Mouse (Mus musculus) stomach, embryonic 16.5 days (tissue): ENCODE measurements at regions not wholly inside any gene's neighbourhood (a gene's known extent, or its start where the extent isn't known, plus 50 kb on each side); places are given as distances from the start of the nearest gene placed in this dataset.

ENCODE experiments used
- ATAC-seq: fragments of 200-750 bp; cut with Nextera tagmentation; 2 replicates; pipeline ENCODE4 v1.8.0; 2017; ENCODE audit warnings: moderate number of reproducible peaks, moderate TSS enrichment; ENCODE audit not compliant: insufficient read depth, low FRiP score
- H3K27ac ChIP-seq: fragments of 300-500 bp; sonication (generic); 2 replicates; pipeline ENCODE4 v1.5.1; 2014; ENCODE audit warnings: low read length
- H3K27me3 ChIP-seq: fragments of 300-500 bp; sonication (generic); 2 replicates; pipeline ENCODE4 v1.6.1; 2014; ENCODE audit warnings: low read length, control low read depth, mixed read lengths; ENCODE audit not compliant: control insufficient read depth, insufficient read depth
- H3K36me3 ChIP-seq: fragments of 300-500 bp; sonication (generic); 2 replicates; pipeline ENCODE4 v1.6.1; 2014; ENCODE audit warnings: low read length; ENCODE audit not compliant: control insufficient read depth, insufficient read depth
- H3K4me1 ChIP-seq: fragments of 300-500 bp; sonication (generic); 2 replicates; pipeline ENCODE4 v1.6.1; 2014; ENCODE audit warnings: low read length, control low read depth, mixed read lengths; ENCODE audit not compliant: control insufficient read depth, insufficient read depth
- H3K4me2 ChIP-seq: fragments of 300-500 bp; sonication (generic); 2 replicates; pipeline ENCODE4 v1.6.1; 2014; ENCODE audit warnings: low read depth, low read length, mixed read lengths
- H3K4me3 ChIP-seq: fragments of 300-500 bp; sonication (generic); replicated peaks from 2 replicates; pipeline ENCODE4 v1.5.1; 2014; ENCODE audit warnings: mild to moderate bottlenecking, low read length
- H3K9ac ChIP-seq: fragments of 300-500 bp; sonication (generic); 2 replicates; pipeline ENCODE4 v1.6.1; 2014; ENCODE audit warnings: low read length
- H3K9me3 ChIP-seq: fragments of 300-500 bp; sonication (generic); replicated peaks from 2 replicates; pipeline ENCODE4 v1.6.1; 2016; ENCODE audit warnings: low read length, control low read depth; ENCODE audit not compliant: control insufficient read depth
- WGBS: fragments of 180-500 bp; shearing (Covaris S2); extraction: QIAGEN DNeasy Blood & Tissue Kit; methylation state at CpG from one replicate; pipeline ENCODE4 v1.1.7; 2014; 5-methylcytosine and 5-hydroxymethylcytosine counted together

- ATAC-seq, result no peak
- Histone ChIP-seq H3K4me3 (no peak overlapping the region), H3K4me1 (no peaks in the 10 kb centered on the region), H3K9me3 (no peaks in the 10 kb centered on the region), H3K9ac (no peak overlapping the region), H3K36me3 (no peaks in the 10 kb centered on the region), H3K27ac (no peak overlapping the region), H3K4me2 (no peak overlapping the region), H3K27me3 (no peaks in the 10 kb centered on the region)
- WGBS, result 55% methylated on average over 5 of the region's 5 CpGs
Observed at GRCm38 (mm10) chr6:143438272-143438591, 271.2 kb downstream of the Etnk1 start.

DNA sequence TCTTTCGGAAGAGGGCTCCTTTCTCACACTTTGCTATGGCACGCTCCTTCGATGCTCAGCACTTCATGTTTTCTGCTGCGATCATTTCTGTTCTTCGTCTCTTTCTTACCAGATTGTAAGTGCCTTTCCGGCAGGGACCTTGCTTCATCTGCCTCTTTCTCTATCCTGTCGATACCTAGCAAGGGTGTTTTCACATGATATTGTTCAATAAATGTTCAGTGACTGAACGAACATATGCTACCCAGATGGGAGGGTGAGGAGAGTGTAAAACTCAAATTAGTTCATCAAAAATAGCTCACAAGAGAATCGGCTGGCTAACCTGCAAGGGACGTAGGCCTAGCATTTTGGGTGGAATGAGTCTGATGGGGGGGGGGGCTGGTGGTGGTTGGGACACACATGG lies 272.5 kb downstream of the Etnk1 start:
- Histone ChIP-seq H3K4me3 (no peak overlapping the region), H3K4me2 (no peak overlapping the region), H3K27ac (no peak overlapping the region), H3K9ac (no peak overlapping the region), H3K9me3 (no peaks in the 10 kb centered on the region), H3K27me3 (no peaks in the 10 kb centered on the region), H3K4me1 (no peaks in the 10 kb centered on the region), H3K36me3 (no peaks in the 10 kb centered on the region)
- WGBS, result 92% methylated on average over 10 of the region's 10 CpGs
- no peak for ATAC-seq

- Histone ChIP-seq H3K27me3 (no peaks in the 10 kb centered on the region), H3K4me3 (no peak overlapping the region), H3K27ac (no peak overlapping the region), H3K4me2 (no peak overlapping the region), H3K9me3 (no peaks in the 10 kb centered on the region), H3K4me1 (no peaks in the 10 kb centered on the region), H3K36me3 (no peaks in the 10 kb centered on the region), H3K9ac (no peak overlapping the region)
- no peak for ATAC-seq
- 78% methylated on average over 15 of the region's 15 CpGs for WGBS
Observed at GRCm38 (mm10) chr6:143440237-143440950, 273.4 kb downstream of the Etnk1 start.

- WGBS, result 75% methylated on average over 8 of the region's 8 CpGs
- Histone ChIP-seq H3K27me3 (no peaks in the 10 kb centered on the region), H3K4me1 (no peaks in the 10 kb centered on the region), H3K4me2 (no peak overlapping the region), H3K4me3 (no peak overlapping the region), H3K36me3 (no peaks in the 10 kb centered on the region), H3K9ac (no peak overlapping the region), H3K27ac (no peak overlapping the region), H3K9me3 (no peaks in the 10 kb centered on the region)
- ATAC-seq, result no peak
Observed at GRCm38 (mm10) chr6:143442361-143442760, 275.3 kb downstream of the Etnk1 start.

- H3K9ac ChIP-seq, result no peak overlapping the region
- H3K27me3 ChIP-seq, result no peaks in the 10 kb centered on the region
- no peak for ATAC-seq
- H3K4me3 ChIP-seq, result no peak overlapping the region
- H3K9me3 ChIP-seq, result no peaks in the 10 kb centered on the region
- H3K27ac ChIP-seq, result no peak overlapping the region
- H3K36me3 ChIP-seq, result no peaks in the 10 kb centered on the region
- no peaks in the 10 kb centered on the region for H3K4me1 ChIP-seq
- WGBS, result 90% methylated on average over 6 of the region's 6 CpGs
- H3K4me2 ChIP-seq, result no peak overlapping the region
Observed at GRCm38 (mm10) chr6:143443446-143443845, 276.4 kb downstream of the Etnk1 start.

- Histone ChIP-seq H3K36me3 (no peaks in the 10 kb centered on the region), H3K4me3 (no peak overlapping the region), H3K27ac (no peak overlapping the region), H3K9me3 (no peaks in the 10 kb centered on the region), H3K9ac (no peak overlapping the region), H3K27me3 (no peaks in the 10 kb centered on the region), H3K4me1 (no peaks in the 10 kb centered on the region), H3K4me2 (no peak overlapping the region)
- 88% methylated on average over 3 of the region's 3 CpGs for WGBS
- ATAC-seq, result no peak
Observed at GRCm38 (mm10) chr6:143444782-143445181, 277.8 kb downstream of the Etnk1 start.

GRCm38 (mm10) chr6:143445834-143446552 lies 279.0 kb downstream of the Etnk1 start:
- H3K4me2 ChIP-seq, result no peak overlapping the region
- H3K9me3 ChIP-seq, result no peaks in the 10 kb centered on the region
- 79% methylated on average over 13 of the region's 13 CpGs for WGBS
- no peak for ATAC-seq
- no peaks in the 10 kb centered on the region for H3K4me1 ChIP-seq
- no peaks in the 10 kb centered on the region for H3K36me3 ChIP-seq
- H3K27ac ChIP-seq, result no peak overlapping the region
- H3K27me3 ChIP-seq, result no peaks in the 10 kb centered on the region
- H3K9ac ChIP-seq, result no peak overlapping the region
- H3K4me3 ChIP-seq, result no peak overlapping the region

GRCm38 (mm10) chr6:143447060-143447459 lies 280.0 kb downstream of the Etnk1 start:
- Histone ChIP-seq H3K4me1 (no peaks in the 10 kb centered on the region), H3K27ac (no peak overlapping the region), H3K9me3 (0 out of 2 replicates have a peak, but pooled peaks cover under 1% of the 10 kb centered on the region), H3K4me3 (no peak overlapping the region), H3K36me3 (no peaks in the 10 kb centered on the region), H3K9ac (no peak overlapping the region), H3K27me3 (no peaks in the 10 kb centered on the region), H3K4me2 (no peak overlapping the region)
- 75% methylated on average over 5 of the region's 5 CpGs for WGBS
- no peak for ATAC-seq

- Histone ChIP-seq H3K9me3 (peaks cover 7% of the 10 kb centered on the region; the same call in 1 of the 2 replicates), H3K4me1 (no peaks in the 10 kb centered on the region), H3K27ac (no peak overlapping the region), H3K4me3 (no peak overlapping the region), H3K36me3 (no peaks in the 10 kb centered on the region), H3K9ac (no peak overlapping the region), H3K27me3 (no peaks in the 10 kb centered on the region), H3K4me2 (no peak overlapping the region)
- 76% methylated on average over 4 of the region's 4 CpGs for WGBS
- ATAC-seq, result no peak
Observed at GRCm38 (mm10) chr6:143449071-143449470, 282.1 kb downstream of the Etnk1 start.
